Mouse (Mus musculus) stomach, embryonic 14.5 days (tissue): ENCODE measurements around the gene Gm21987. TPM values are rescaled to one million over a fixed set of nuclear protein-coding genes. Genes with fewer than 3 reads are reported as not detected.

Source experiments
- ATAC-seq: fragments of 200-750 bp; cut with Nextera tagmentation; 2 replicates; pipeline ENCODE4 v1.8.0; 2017; ENCODE audit warnings: low read depth, moderate TSS enrichment; ENCODE audit not compliant: insufficient number of reproducible peaks, insufficient read depth, low FRiP score
- H3K27ac ChIP-seq: fragments of 300-500 bp; sonication (generic); 2 replicates; pipeline ENCODE4 v1.5.1; 2014; ENCODE audit warnings: mild to moderate bottlenecking, low read length, moderate library complexity, mixed read lengths
- H3K27me3 ChIP-seq: fragments of 300-500 bp; sonication (generic); 2 replicates; pipeline ENCODE4 v1.6.1; 2014; ENCODE audit warnings: low read length, control low read depth, mixed read lengths; ENCODE audit not compliant: control insufficient read depth, insufficient read depth
- H3K36me3 ChIP-seq: fragments of 300-500 bp; sonication (generic); 2 replicates; pipeline ENCODE4 v1.6.1; 2014; ENCODE audit warnings: mild to moderate bottlenecking, control low read depth, low read length, moderate library complexity, mixed read lengths; ENCODE audit not compliant: control insufficient read depth, insufficient read depth
- H3K4me1 ChIP-seq: fragments of 300-500 bp; sonication (generic); 2 replicates; pipeline ENCODE4 v1.6.1; 2014; ENCODE audit warnings: low read length, control low read depth, mixed read lengths; ENCODE audit not compliant: control insufficient read depth, insufficient read depth
- H3K4me2 ChIP-seq: fragments of 300-500 bp; sonication (generic); replicated peaks from 2 replicates; pipeline ENCODE4 v1.6.1; 2014; ENCODE audit warnings: low read depth, low read length, control low read depth
- H3K4me3 ChIP-seq: fragments of 300-500 bp; sonication (generic); 2 replicates; pipeline ENCODE4 v1.5.1; 2014; ENCODE audit warnings: low read depth, low read length, control low read depth
- H3K9ac ChIP-seq: fragments of 300-500 bp; sonication (generic); replicated peaks from 2 replicates; pipeline ENCODE4 v1.6.1; 2014; ENCODE audit warnings: low read depth, mild to moderate bottlenecking, control low read depth, low read length, moderate library complexity, mixed read lengths
- H3K9me3 ChIP-seq: fragments of 300-500 bp; sonication (generic); 2 replicates; pipeline ENCODE4 v1.6.1; 2016; ENCODE audit warnings: low read depth, low read length, control low read depth; ENCODE audit not compliant: control insufficient read depth
- WGBS: fragments of 180-500 bp; shearing (Covaris S2); extraction: QIAGEN DNeasy Blood & Tissue Kit; methylation state at CpG from one replicate; pipeline ENCODE4 v1.1.7; 2014; 5-methylcytosine and 5-hydroxymethylcytosine counted together
- polyA plus RNA-seq: library from polyadenylated mRNA; unstranded; fragments of >200 nt; fragmentation: Nextera tagmentation; extraction: Ambion mirVana; gene quantifications from 2 replicates; pipeline ENCODE4 v1.2.1, GENCODE M21; 2014

Gm21987 gene
- polyA plus RNA-seq, 1 experiment from 2014 or later: not detected

DNA sequence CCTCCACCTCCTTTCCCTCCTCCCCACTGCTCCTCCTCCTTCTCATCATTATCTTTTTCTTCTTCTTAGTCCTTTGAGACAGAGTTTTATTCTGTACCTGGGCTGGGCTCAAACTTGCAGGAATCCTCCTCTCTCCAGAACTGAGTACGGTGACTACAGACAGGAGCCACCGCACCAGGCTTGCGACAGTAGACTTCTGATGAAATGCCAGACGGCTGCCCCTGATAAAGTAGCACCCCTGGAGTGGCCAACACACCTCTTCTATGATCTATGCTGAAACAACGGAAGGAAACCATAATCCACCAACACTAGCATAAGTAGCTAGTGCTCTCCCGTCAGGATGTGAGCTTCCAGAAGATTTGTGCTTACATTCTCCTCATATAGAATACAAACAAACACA lies 40.5 kb downstream of the Gm21987 start:
- 87% methylated on average over 6 of the region's 6 CpGs for WGBS
- Histone ChIP-seq H3K9me3 (no peaks in the 10 kb centered on the region), H3K27ac (no peak overlapping the region), H3K4me1 (no peaks in the 10 kb centered on the region), H3K36me3 (no peaks in the 10 kb centered on the region), H3K4me2 (no peak overlapping the region), H3K9ac (no peak overlapping the region), H3K4me3 (no peak overlapping the region), H3K27me3 (no peaks in the 10 kb centered on the region)
- no peak for ATAC-seq

GRCm38 (mm10) chr16:38388757-38389156 lies 41.9 kb downstream of the Gm21987 start:
- H3K4me3 ChIP-seq: no peak overlapping the region
- no peaks in the 10 kb centered on the region for H3K4me1 ChIP-seq
- H3K36me3 ChIP-seq: no peaks in the 10 kb centered on the region
- no peak overlapping the region for H3K4me2 ChIP-seq
- no peaks in the 10 kb centered on the region for H3K9me3 ChIP-seq
- H3K27ac ChIP-seq: no peak overlapping the region
- no peak for ATAC-seq
- 70% methylated on average over 6 of the region's 6 CpGs for WGBS
- H3K27me3 ChIP-seq: no peaks in the 10 kb centered on the region
- H3K9ac ChIP-seq: no peak overlapping the region

GRCm38 (mm10) chr16:38389284-38389893 lies 42.5 kb downstream of the Gm21987 start:
- Histone ChIP-seq H3K36me3 (no peaks in the 10 kb centered on the region), H3K4me3 (no peak overlapping the region), H3K27ac (no peak overlapping the region), H3K4me1 (no peaks in the 10 kb centered on the region), H3K4me2 (no peak overlapping the region), H3K9me3 (no peaks in the 10 kb centered on the region), H3K9ac (no peak overlapping the region), H3K27me3 (no peaks in the 10 kb centered on the region)
- 68% methylated on average over 8 of the region's 8 CpGs for WGBS
- ATAC-seq: no peak

DNA sequence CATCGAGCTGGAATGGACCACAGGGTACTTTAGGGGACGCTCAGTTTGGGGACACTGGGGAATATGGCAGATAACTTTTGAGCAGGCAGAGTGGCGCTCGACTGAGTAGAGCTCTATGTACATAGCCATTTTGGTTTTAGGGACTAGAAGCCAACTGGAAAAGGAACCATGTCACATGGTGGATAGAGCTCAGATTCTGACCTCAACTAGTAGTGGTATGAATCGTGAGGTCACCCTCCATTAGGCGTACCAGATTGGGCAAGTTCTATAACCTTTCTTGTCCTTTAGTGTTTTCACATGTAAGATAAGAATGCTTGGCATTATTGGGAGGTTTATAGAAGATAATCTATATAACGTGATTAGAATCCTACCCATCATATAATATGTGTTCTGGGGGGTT lies 43.5 kb downstream of the Gm21987 start:
- no peaks in the 10 kb centered on the region for H3K27me3 ChIP-seq
- no peaks in the 10 kb centered on the region for H3K36me3 ChIP-seq
- no peaks in the 10 kb centered on the region for H3K9me3 ChIP-seq
- no peak overlapping the region for H3K9ac ChIP-seq
- no peaks in the 10 kb centered on the region for H3K4me1 ChIP-seq
- WGBS: 88% methylated on average over 7 of the region's 7 CpGs
- no peak overlapping the region for H3K4me2 ChIP-seq
- H3K27ac ChIP-seq: no peak overlapping the region
- ATAC-seq: no peak
- H3K4me3 ChIP-seq: no peak overlapping the region

DNA sequence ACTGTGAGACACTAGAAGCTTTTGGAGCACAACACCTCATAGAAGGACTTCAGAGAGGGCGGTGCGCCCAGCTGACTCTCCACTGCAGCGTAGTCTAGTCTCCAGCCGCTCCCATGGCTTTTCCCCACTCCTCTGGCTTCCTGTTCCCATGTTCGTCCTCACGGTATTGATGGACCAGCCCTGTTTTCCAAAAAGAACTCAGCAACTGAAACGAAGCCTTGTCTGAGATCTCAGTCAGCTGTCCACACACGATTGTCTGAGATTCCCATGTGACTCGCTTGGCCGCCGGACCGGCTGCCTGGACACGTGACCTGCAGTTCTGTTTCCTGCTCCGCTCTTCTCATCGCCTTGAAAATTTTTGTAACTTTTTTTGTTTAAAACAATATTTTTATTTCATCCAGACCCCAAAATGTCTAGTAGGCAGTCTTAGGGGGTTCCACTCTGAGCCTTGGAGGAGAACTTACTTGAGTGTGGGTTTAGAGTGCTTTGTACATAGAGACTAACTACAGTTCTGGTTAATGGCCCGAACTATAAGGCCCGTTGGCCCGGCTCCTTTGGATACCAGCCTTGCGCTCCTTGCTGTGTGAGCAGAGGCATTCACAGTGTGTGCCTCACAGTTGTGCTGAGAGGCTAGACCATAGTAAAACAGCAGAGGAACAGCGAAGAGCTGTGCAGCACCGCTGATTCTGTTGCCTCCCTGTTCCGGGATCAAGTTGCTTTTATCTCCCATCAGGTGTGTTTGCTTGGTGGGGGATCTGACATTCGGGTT lies 45.5 kb downstream of the Gm21987 start:
- no peaks in the 10 kb centered on the region for H3K36me3 ChIP-seq
- ATAC-seq: no peak
- H3K4me1 ChIP-seq: no peaks in the 10 kb centered on the region
- H3K9me3 ChIP-seq: no peaks in the 10 kb centered on the region
- H3K4me3 ChIP-seq: no peak overlapping the region
- no peak overlapping the region for H3K4me2 ChIP-seq
- H3K27ac ChIP-seq: no peak overlapping the region
- no peaks in the 10 kb centered on the region for H3K27me3 ChIP-seq
- H3K9ac ChIP-seq: no peak overlapping the region
- WGBS: 78% methylated on average over 23 of the region's 23 CpGs

GRCm38 (mm10) chr16:38394191-38394618 lies 47.4 kb downstream of the Gm21987 start:
- Histone ChIP-seq H3K9me3 (no peaks in the 10 kb centered on the region), H3K27ac (no peak overlapping the region), H3K36me3 (no peaks in the 10 kb centered on the region), H3K27me3 (no peaks in the 10 kb centered on the region), H3K4me1 (peaks cover under 1% of the 10 kb centered on the region; the same call in 1 of the 2 replicates), H3K4me3 (no peak overlapping the region), H3K4me2 (no peak overlapping the region), H3K9ac (no peak overlapping the region)
- 85% methylated on average over 8 of the region's 8 CpGs for WGBS
- no peak for ATAC-seq

- H3K36me3 ChIP-seq: no peaks in the 10 kb centered on the region
- no peak overlapping the region for H3K27ac ChIP-seq
- no peaks in the 10 kb centered on the region for H3K9me3 ChIP-seq
- no peaks in the 10 kb centered on the region for H3K27me3 ChIP-seq
- H3K4me3 ChIP-seq: no peak overlapping the region
- no peak overlapping the region for H3K9ac ChIP-seq
- peaks cover 6% of the 10 kb centered on the region for H3K4me1 ChIP-seq
- H3K4me2 ChIP-seq: no peak overlapping the region
- ATAC-seq: no peak
- WGBS: 69% methylated on average over 6 of the region's 6 CpGs
Observed at GRCm38 (mm10) chr16:38395060-38395730, 48.4 kb downstream of the Gm21987 start.

- H3K4me2 ChIP-seq: no peak overlapping the region
- H3K27ac ChIP-seq: no peak overlapping the region
- H3K4me3 ChIP-seq: no peak overlapping the region
- no peaks in the 10 kb centered on the region for H3K36me3 ChIP-seq
- no peaks in the 10 kb centered on the region for H3K9me3 ChIP-seq
- 34% methylated on average over 13 of the region's 13 CpGs for WGBS
- no peak overlapping the region for H3K9ac ChIP-seq
- H3K4me1 ChIP-seq: peaks cover 8% of the 10 kb centered on the region
- H3K27me3 ChIP-seq: no peaks in the 10 kb centered on the region
- ATAC-seq: no peak
Observed at GRCm38 (mm10) chr16:38396155-38396554, 49.3 kb downstream of the Gm21987 start.
